Mouse (Mus musculus) large intestine, adult 2 months (tissue): ENCODE measurements around the gene Pole2. TPM values are rescaled to one million over a fixed set of nuclear protein-coding genes. Genes with fewer than 3 reads are reported as not detected.

Source experiments
- DNase-seq: peaks from one replicate; pipeline ENCODE4 v3.0.0-alpha.2; 2012; ENCODE audit warnings: low read depth, low spot score
- WGBS: fragments of 180-500 bp; shearing (Covaris S2); methylation state at CpG from one replicate; pipeline ENCODE4 v1.1.7; 2018; 5-methylcytosine and 5-hydroxymethylcytosine counted together
- polyA plus RNA-seq: library from polyadenylated mRNA; depleted of rRNA; stranded (reverse); fragments of >200 nt; gene quantifications from 2 replicates; pipeline ENCODE4 v1.2.3, GENCODE M21; 2012

Pole2 gene
- polyA plus RNA-seq, 1 experiment, result 6.5 TPM

DNA sequence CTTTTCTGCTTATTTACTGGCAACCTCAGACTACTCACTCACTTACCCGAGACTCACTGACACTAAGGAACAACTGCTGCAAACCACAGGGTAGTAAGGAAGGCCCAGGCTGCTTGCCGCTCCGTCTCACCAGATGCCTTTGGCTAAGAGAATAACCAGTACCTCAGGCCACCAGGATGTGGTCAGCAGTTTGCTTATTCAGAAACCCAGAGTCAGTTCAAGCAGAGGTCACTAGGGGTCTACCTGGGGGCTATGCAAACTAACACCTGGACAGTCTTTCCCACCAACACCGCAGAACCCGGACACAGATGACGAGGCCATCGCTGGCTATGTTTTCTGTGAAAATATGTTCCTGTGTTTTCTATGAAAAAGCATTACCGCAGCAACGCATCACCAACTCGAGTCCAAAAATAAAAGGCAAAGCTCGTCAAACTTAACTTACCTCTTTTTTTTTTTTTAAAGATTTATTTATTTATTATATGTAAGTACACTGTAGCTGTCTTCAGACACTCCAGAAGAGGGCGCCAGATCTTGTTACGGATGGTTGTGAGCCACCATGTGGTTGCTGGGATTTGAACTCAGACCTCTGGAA lies 14.7 kb downstream of the Pole2 start:
- WGBS, result 90% methylated on average over 13 of the region's 13 CpGs
- DNase-seq, result no peak

- 72% methylated on average over 5 of the region's 5 CpGs for WGBS
- no peak for DNase-seq
Observed at GRCm38 (mm10) chr12:69211057-69211456, 16.9 kb downstream of the Pole2 start.

GRCm38 (mm10) chr12:69210056-69210979 lies 17.7 kb downstream of the Pole2 start:
- DNase-seq, result no peak
- WGBS, result 93% methylated on average over 18 of the region's 18 CpGs

DNA sequence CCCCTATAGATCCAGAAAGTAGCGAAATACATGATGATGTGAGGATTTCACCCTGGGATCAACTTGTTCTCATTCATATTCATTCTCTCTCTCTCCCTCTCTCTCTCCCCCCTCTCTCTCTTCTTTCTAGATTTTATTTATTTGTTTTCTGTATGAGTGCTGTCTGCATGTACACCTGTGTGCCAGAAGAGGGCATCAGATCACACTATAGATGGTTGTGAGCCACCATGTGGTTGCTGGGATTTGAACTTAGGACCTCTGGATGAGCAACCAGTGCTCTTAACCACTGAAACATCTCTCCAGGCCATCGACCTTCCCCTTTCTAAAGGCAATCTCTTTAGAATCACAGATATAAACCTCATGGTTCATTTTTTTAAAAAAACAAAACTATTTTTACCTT lies 19.5 kb downstream of the Pole2 start:
- 94% methylated on average over 2 of the region's 2 CpGs for WGBS
- DNase-seq, result no peak

DNA sequence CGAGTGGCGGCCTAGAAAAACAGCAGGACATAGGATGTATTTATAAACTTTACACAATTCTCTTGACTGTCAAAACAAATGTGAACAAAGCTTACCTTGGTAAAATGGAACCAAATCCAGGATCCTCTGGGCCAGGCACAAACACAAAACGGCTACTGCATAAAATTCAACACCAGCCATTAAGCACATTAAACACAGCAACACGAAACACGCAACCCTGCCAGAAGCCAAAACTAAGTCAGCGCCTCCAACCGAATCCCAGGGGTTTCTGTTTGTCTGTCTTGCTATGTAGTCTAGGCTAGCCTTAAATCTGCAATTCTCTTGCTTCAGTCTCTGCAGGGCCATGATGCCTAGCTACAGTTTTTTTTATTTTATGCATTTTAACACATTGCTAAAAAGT lies 20.1 kb downstream of the Pole2 start:
- WGBS, result 94% methylated on average over 7 of the region's 7 CpGs
- DNase-seq, result no peak

DNA sequence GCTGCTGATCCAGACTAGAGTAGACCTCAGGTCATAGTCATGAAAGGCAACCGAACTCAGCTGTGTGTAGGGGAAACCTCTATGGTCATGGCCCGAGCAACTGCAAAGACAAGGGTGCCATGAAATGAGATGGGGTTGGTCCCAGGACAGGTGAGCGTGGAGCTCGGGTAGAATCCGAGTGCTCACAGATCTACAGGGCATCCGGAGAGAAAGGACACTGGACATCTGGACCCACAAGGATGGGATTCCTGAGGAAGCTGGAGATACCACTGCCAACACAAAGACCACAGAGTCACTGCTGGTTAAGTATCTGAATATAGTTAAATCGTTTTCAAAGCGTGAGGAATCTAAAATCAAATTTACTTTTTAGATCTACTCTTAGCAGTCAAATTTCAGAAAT lies 20.6 kb downstream of the Pole2 start:
- 94% methylated on average over 8 of the region's 8 CpGs for WGBS
- no peak for DNase-seq

- 80% methylated on average over 16 of the region's 16 CpGs for WGBS
- no peak for DNase-seq
Observed at GRCm38 (mm10) chr12:69204052-69204833, 23.8 kb downstream of the Pole2 start, which contains the start of gene Gm49384. Gene Gm49384 (minus strand): TSS chr12:69204267.

GRCm38 (mm10) chr12:69198985-69199384 lies 29.0 kb downstream of the Pole2 start:
- peak; percentile 58 for DNase-seq

- WGBS, result under 1% methylated on average over 18 of the region's 18 CpGs
- no peak for DNase-seq
Observed at GRCm38 (mm10) chr12:69198164-69198535, 29.8 kb downstream of the Pole2 start, which contains the start of gene Dnaaf2. Gene Dnaaf2 (minus strand): TSS chr12:69198429.

GRCm38 (mm10) chr12:69197378-69198163 lies 30.4 kb downstream of the Pole2 start:
- DNase-seq, result no peak
- WGBS, result under 1% methylated on average over 94 of the region's 94 CpGs

DNA sequence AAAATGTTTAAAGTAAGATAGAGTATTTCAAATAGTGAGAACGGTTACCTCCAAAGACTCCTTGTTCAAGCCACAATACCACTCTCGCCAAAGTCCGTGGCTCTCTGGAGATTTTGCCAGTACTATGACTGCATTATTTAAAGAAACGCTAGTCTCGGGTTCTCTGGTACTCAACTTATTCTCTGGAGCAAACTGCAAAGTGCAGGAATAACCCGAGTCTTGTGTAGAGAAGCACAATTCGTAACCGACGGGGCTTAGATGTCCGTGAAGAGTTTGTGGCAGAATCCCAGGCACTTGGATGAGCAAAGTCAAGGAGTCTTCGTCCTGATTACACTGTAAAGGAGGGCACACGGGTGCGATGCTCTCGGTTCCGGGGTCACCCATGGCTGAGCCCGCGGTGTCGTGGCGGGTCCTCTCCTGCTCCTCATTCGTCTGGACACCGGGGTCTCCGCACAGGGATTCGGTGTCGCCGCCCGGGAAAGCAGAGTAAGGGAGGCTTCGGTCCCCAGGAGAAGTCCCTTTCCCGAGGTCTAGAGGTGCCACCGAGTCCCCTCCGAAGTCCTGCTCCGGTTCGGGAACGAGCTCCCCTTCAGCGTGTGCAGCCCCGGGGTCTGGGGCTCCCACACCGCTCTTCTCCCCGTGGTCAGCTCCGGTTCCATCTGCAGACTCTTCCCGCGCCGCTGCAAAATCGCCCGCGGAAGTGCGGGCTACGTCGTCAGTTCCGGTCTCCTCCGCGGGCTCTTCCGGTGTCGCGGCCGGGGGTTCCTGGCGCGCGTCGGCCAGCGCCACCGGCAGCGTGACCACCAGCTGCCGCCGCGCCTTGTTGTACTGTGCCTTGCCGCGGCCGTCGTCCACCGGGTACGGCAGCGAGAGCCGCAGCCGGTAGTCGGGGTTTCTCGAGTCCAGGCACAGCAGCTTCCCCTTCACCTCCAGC lies 31.3 kb downstream of the Pole2 start, which contains the start of gene Gm49383:
TSS of gene Gm49383 (minus strand) at position 661 of the 934 bp plus-strand sequence.
- under 1% methylated on average over 75 of the region's 75 CpGs for WGBS
- no peak for DNase-seq

- 86% methylated on average over 2 of the region's 2 CpGs for WGBS
- DNase-seq, result no peak
Observed at GRCm38 (mm10) chr12:69192637-69193036, 35.4 kb downstream of the Pole2 start.

DNA sequence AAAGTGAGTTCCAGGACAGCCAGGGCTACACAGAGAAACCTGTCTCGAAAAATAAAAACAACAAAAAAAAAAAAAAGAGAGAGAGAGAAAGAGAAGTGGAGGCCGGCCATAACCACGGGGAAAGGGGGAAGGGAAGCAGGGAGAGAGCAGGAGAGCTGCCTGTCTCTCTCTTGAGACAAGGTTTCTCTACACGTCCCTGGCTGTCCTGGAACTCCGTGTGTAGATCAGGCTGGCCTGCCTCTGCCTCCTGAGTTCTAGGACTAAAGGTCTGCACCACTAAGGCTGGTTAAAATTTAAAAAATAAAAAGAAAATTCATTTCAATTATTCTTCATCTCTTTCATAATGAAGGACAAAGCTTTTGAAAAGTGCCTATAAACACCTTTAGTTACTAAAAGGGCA lies 36.6 kb downstream of the Pole2 start:
- 92% methylated on average over 5 of the region's 5 CpGs for WGBS
- no peak for DNase-seq

- 97% methylated on average over 1 of the region's 1 CpGs for WGBS
- no peak for DNase-seq
Observed at GRCm38 (mm10) chr12:69190522-69190921, 37.5 kb downstream of the Pole2 start.

GRCm38 (mm10) chr12:69190074-69190473 lies 37.9 kb downstream of the Pole2 start:
- 82% methylated on average over 9 of the region's 9 CpGs for WGBS
- no peak for DNase-seq

- WGBS, result 26% methylated on average over 5 of the region's 5 CpGs
- no peak for DNase-seq
Observed at GRCm38 (mm10) chr12:69186811-69187471, 41.1 kb downstream of the Pole2 start.

- DNase-seq, result no peak
- 45% methylated on average over 7 of the region's 7 CpGs for whole genome bisulfite sequencing
Observed at GRCm38 (mm10) chr12:69185371-69185770, 42.6 kb downstream of the Pole2 start.
